Mouse (Mus musculus) midbrain, embryonic 11.5 days (tissue): ENCODE measurements around the gene Ift20. TPM values are rescaled to one million over a fixed set of nuclear protein-coding genes. Genes with fewer than 3 reads are reported as not detected.
"Not testable (repeated sequence)": the region's sequence is repeated elsewhere in the genome, so short reads cannot be mapped to it uniquely, and the experiment has no call there.

Source experiments
- ATAC-seq: fragments of 200-750 bp; cut with Nextera tagmentation; 2 replicates; pipeline ENCODE4 v1.8.0; 2017; ENCODE audit warnings: moderate TSS enrichment, moderate library complexity; ENCODE audit not compliant: low FRiP score
- DNase-seq: peaks from one replicate; pipeline ENCODE4 v3.0.0; 2015; ENCODE audit warnings: low spot score; ENCODE audit errors: missing footprints
- H3K27ac ChIP-seq: fragments of 300-500 bp; sonication (generic); 2 replicates; pipeline ENCODE4 v1.5.1; 2014; ENCODE audit warnings: low read depth, low read length
- H3K27me3 ChIP-seq: fragments of 300-500 bp; sonication (generic); 2 replicates; pipeline ENCODE4 v1.6.1; 2014; ENCODE audit warnings: mild to moderate bottlenecking, low read length, moderate library complexity, mixed read lengths; ENCODE audit not compliant: control insufficient read depth, insufficient read depth
- H3K36me3 ChIP-seq: fragments of 300-500 bp; sonication (generic); 2 replicates; pipeline ENCODE4 v1.6.1; 2014; ENCODE audit warnings: mild to moderate bottlenecking, low read length, moderate library complexity, mixed read lengths; ENCODE audit not compliant: control insufficient read depth, insufficient read depth
- H3K4me1 ChIP-seq: fragments of 300-500 bp; sonication (generic); 2 replicates; pipeline ENCODE4 v1.6.1; 2014; ENCODE audit warnings: low read length; ENCODE audit not compliant: control insufficient read depth, insufficient read depth
- H3K4me2 ChIP-seq: fragments of 300-500 bp; sonication (generic); 2 replicates; pipeline ENCODE4 v1.6.1; 2014; ENCODE audit warnings: mild to moderate bottlenecking, moderate library complexity
- H3K4me3 ChIP-seq: fragments of 300-500 bp; sonication (generic); 2 replicates; pipeline ENCODE4 v1.5.1; 2014; ENCODE audit warnings: low read depth, low read length
- H3K9ac ChIP-seq: fragments of 300-500 bp; sonication (generic); 2 replicates; pipeline ENCODE4 v1.6.1; 2014; ENCODE audit warnings: low read length
- H3K9me3 ChIP-seq: fragments of 300-500 bp; sonication (generic); 2 replicates; pipeline ENCODE4 v1.6.1; 2016; ENCODE audit warnings: low read length; ENCODE audit not compliant: control insufficient read depth
- WGBS: fragments of 180-500 bp; shearing (Covaris S2); extraction: QIAGEN DNeasy Blood & Tissue Kit; methylation state at CpG from one replicate; pipeline ENCODE4 v1.1.7; 2014; 5-methylcytosine and 5-hydroxymethylcytosine counted together
- polyA plus RNA-seq: library from polyadenylated mRNA; unstranded; fragments of >200 nt; fragmentation: Nextera tagmentation; extraction: Ambion mirVana; gene quantifications from 2 replicates; pipeline ENCODE4 v1.2.1, GENCODE M21; 2014

Ift20 gene
- polyA plus RNA-seq, 1 experiment from 2014 or later, result 110 TPM

DNA sequence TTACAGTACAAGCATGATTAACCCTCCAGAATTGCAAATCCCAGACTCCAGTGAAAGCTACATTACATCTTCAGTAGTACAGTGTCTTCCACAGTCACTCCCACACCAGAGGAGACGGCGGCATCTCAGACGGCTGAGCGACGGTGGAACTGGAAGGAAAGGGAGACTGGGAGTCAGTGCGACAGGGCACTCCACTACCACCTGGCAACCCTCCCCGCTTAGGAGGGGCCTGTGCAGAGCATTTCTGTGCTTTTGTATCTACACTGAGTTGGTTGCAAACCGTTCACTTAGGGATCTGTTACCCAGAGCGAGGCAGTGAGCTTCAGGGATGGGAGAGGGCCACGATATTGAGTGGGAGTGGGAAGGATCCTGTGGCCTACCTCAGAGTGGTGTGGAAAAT lies 32.7 kb downstream of the Ift20 start:
- Histone ChIP-seq H3K4me2 (no peak overlapping the region), H3K36me3 (peaks cover 2% of the 10 kb centered on the region), H3K4me1 (no peaks in the 10 kb centered on the region), H3K9me3 (no peaks in the 10 kb centered on the region), H3K27me3 (no peaks in the 10 kb centered on the region), H3K27ac (no peak overlapping the region), H3K9ac (no peak overlapping the region), H3K4me3 (no peak overlapping the region)
- no peak for DNase-seq
- 85% methylated on average over 10 of the region's 10 CpGs for WGBS
- ATAC-seq, result no peak

DNA sequence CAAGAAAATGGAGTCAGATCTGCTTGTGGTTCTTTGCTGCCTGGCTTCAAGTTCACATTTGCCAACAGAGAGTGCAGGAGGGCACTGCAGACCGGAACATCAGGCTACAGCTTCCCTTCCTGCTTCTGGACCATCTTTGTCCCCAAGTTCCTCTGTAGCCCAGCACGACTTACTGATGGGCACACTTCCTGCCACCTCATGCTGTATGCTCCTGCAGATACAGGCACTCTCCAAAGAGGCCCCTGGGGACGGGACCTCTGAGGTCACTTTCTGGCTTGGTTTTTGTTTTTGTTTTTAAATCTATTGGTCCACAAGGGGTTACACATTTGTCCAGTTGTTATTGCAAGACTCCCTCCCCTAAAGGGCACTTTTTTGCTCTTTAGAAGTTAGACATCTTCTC lies 33.6 kb downstream of the Ift20 start:
- Histone ChIP-seq H3K36me3 (peaks cover 2% of the 10 kb centered on the region), H3K4me3 (no peak overlapping the region), H3K4me1 (no peaks in the 10 kb centered on the region), H3K27ac (no peak overlapping the region), H3K9me3 (no peaks in the 10 kb centered on the region), H3K4me2 (no peak overlapping the region), H3K9ac (no peak overlapping the region), H3K27me3 (no peaks in the 10 kb centered on the region)
- DNase-seq (no peak), ATAC-seq (no peak)
- 76% methylated on average over 3 of the region's 3 CpGs for WGBS

DNA sequence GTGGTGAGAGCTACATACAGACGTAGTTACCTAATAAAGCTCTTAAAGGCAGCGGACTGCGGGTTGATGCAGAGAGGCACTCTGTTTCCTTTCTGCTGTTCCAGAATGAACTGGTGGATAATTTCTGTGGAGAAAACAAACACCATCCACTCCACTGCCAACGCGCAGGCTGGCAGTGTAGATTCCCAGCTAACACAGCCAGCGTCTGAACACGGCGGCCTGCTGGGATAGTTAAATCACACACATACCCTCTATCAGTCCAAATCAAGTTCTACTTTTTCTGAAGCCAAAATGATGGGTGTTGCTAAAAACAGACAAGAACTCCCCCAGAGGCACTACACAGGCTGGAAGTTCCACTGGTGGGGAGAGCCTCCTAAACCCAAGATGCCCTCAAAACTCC lies 35.3 kb downstream of the Ift20 start:
- H3K4me3 ChIP-seq, result no peak overlapping the region
- no peak for ATAC-seq
- DNase-seq, result no peak
- H3K36me3 ChIP-seq, result peaks cover 2% of the 10 kb centered on the region
- H3K9me3 ChIP-seq, result no peaks in the 10 kb centered on the region
- H3K4me1 ChIP-seq, result no peaks in the 10 kb centered on the region
- 93% methylated on average over 8 of the region's 8 CpGs for WGBS
- no peaks in the 10 kb centered on the region for H3K27me3 ChIP-seq
- no peak overlapping the region for H3K4me2 ChIP-seq
- no peak overlapping the region for H3K27ac ChIP-seq
- no peak overlapping the region for H3K9ac ChIP-seq

GRCm38 (mm10) chr11:78571854-78572253 lies 35.7 kb downstream of the Ift20 start:
- Histone ChIP-seq H3K27me3 (no peaks in the 10 kb centered on the region), H3K4me2 (no peak overlapping the region), H3K36me3 (peaks cover 4% of the 10 kb centered on the region), H3K27ac (no peak overlapping the region), H3K4me1 (no peaks in the 10 kb centered on the region), H3K4me3 (no peak overlapping the region), H3K9ac (no peak overlapping the region), H3K9me3 (no peaks in the 10 kb centered on the region)
- ATAC-seq (no peak), DNase-seq (no peak)
- 90% methylated on average over 6 of the region's 6 CpGs for WGBS

DNA sequence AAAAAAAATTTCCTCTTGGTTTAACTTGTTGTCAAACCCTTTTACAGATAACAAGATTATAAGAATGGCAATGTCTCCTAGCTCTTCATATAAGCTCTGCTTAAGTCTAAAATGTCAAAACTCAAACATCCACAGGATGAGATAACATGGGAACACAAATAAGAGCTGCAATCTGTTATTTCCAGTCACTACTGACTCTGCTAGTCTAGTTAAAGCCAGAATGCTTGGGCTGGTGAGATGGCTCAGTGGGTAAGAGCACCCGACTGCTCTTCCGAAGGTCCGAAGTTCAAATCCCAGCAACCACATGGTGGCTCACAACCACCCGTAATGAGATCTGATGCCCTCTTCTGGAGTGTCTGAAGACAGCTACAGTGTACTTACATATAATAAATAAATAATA lies 37.9 kb downstream of the Ift20 start:
- H3K9me3 ChIP-seq, H3K4me3 ChIP-seq, H3K4me2 ChIP-seq, ATAC-seq, H3K27ac ChIP-seq, H3K4me1 ChIP-seq, H3K9ac ChIP-seq, DNase-seq, H3K27me3 ChIP-seq, H3K36me3 ChIP-seq: not testable (repeated sequence)
- 100% methylated on average over 3 of the region's 4 CpGs for WGBS

DNA sequence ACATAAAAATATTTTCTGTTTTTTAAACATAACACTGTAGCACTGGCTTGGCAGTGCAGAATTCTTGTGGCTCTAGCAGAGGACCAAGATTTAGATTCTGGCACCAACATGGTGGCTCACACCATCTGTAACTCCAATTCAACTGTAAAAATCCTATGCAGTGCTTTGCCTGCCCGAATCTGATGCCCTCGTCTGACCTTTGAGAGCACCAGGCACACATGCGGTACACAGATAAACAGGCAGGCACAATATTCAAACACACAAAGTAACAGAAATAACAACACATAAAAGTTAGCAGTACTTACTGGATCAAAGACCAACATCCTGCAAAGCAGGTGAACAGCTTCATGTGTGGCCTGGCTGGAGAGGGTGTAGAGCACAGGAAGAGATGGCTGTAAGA lies 38.4 kb downstream of the Ift20 start:
- no peak for DNase-seq
- 86% methylated on average over 3 of the region's 3 CpGs for WGBS
- H3K27ac ChIP-seq, result no peak overlapping the region
- peaks cover 4% of the 10 kb centered on the region for H3K36me3 ChIP-seq
- no peak for ATAC-seq
- H3K27me3 ChIP-seq, result no peaks in the 10 kb centered on the region
- no peak overlapping the region for H3K9ac ChIP-seq
- no peak overlapping the region for H3K4me3 ChIP-seq
- no peaks in the 10 kb centered on the region for H3K9me3 ChIP-seq
- no peaks in the 10 kb centered on the region for H3K4me1 ChIP-seq
- no peak overlapping the region for H3K4me2 ChIP-seq

DNA sequence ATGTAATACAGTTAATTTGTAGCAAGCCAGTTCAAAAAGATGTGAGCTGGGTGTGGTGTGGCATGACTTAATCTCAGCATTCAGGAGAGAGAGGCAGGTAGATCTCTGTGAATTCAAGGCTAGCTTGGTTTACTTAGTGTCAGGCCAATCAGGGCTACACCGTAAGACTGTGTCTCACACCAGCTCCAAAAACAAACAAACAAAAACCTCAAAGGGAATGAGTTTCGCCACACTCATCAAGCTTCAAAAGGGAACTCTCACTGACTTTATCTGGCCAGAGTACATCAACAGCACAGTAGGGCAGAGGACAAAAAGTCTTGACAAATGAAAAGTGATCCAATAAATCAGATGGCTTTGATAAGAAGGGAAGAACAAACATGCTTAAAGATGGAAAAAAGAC lies 38.8 kb downstream of the Ift20 start:
- peaks cover 4% of the 10 kb centered on the region for H3K36me3 ChIP-seq
- WGBS, result 70% methylated on average over 2 of the region's 2 CpGs
- no peak overlapping the region for H3K4me3 ChIP-seq
- H3K9ac ChIP-seq, result no peak overlapping the region
- no peak for DNase-seq
- no peak overlapping the region for H3K4me2 ChIP-seq
- H3K27me3 ChIP-seq, result no peaks in the 10 kb centered on the region
- H3K9me3 ChIP-seq, result no peaks in the 10 kb centered on the region
- no peak for ATAC-seq
- no peaks in the 10 kb centered on the region for H3K4me1 ChIP-seq
- H3K27ac ChIP-seq, result no peak overlapping the region

- WGBS, result 93% methylated on average over 6 of the region's 6 CpGs
- Histone ChIP-seq H3K36me3 (peaks cover 10% of the 10 kb centered on the region), H3K27ac (no peak overlapping the region), H3K4me1 (no peaks in the 10 kb centered on the region), H3K4me2 (no peak overlapping the region), H3K4me3 (no peak overlapping the region), H3K9me3 (peaks cover 2% of the 10 kb centered on the region; the same call in 1 of the 2 replicates), H3K27me3 (no peaks in the 10 kb centered on the region), H3K9ac (no peak overlapping the region)
- DNase-seq, result no peak
- no peak for ATAC-seq
These were observed 46.7 kb downstream of the Ift20 start for GRCm38 (mm10) chr11:78582848-78583247.

DNA sequence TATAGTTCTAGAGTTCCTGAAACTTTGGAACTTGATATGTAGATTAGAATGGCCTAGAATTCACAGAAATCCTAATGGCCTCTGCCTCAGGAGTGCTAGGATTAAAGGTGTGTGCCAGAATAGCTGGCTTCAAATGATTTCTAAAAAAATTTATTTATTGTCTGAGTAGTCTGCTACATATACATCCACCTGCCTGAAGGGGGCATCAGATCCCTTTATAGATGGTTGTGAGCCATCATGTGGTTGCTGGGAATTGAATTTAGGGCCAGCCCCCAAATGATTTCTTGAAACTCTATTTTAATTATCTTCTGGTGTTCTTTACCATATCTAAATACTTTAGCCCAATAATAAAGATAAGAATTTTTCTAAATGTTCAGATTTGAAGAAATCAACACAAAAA lies 49.9 kb downstream of the Ift20 start:
- Histone ChIP-seq H3K4me2 (no peak overlapping the region), H3K9ac (no peak overlapping the region), H3K4me3 (no peak overlapping the region), H3K36me3 (peaks cover 10% of the 10 kb centered on the region), H3K27ac (no peak overlapping the region), H3K4me1 (no peaks in the 10 kb centered on the region), H3K9me3 (peaks cover 2% of the 10 kb centered on the region; the same call in 1 of the 2 replicates), H3K27me3 (no peaks in the 10 kb centered on the region)
- ATAC-seq (no peak), DNase-seq (no peak)

DNA sequence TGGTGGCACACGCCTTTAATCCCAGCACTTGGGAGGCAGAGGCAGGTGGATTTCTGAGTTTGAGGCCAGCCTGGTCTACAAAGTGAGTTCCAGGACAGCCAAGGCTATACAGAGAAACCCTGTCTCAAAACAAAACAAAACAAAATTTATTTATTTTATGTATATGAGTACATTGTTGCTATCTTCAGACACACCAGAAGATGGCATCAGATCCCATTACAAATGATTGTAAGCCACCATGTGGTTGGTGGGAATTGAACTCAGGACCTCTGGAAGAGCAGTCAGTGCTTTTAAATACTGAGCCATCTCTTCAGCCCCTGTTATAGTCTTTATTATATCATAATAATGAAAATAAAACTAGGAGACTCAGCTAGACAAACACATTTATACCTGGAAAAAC lies 51.5 kb downstream of the Ift20 start:
- H3K4me2 ChIP-seq, H3K9ac ChIP-seq, DNase-seq, H3K27me3 ChIP-seq, H3K4me3 ChIP-seq, H3K36me3 ChIP-seq, H3K4me1 ChIP-seq, H3K27ac ChIP-seq, H3K9me3 ChIP-seq, ATAC-seq: not testable (repeated sequence)
- 96% methylated on average over 1 of the region's 1 CpGs for WGBS
